Mouse (Mus musculus): Measurements from ENCODE around the gene Arhgap9. TPM values are rescaled to one million over a fixed set of nuclear protein-coding genes. Genes with fewer than 3 reads are reported as not detected.

Arhgap9 gene
- total and polyA plus RNA-seq, 2 experiments from 2014 or later, result 0.52 to 0.81 TPM

DNA sequence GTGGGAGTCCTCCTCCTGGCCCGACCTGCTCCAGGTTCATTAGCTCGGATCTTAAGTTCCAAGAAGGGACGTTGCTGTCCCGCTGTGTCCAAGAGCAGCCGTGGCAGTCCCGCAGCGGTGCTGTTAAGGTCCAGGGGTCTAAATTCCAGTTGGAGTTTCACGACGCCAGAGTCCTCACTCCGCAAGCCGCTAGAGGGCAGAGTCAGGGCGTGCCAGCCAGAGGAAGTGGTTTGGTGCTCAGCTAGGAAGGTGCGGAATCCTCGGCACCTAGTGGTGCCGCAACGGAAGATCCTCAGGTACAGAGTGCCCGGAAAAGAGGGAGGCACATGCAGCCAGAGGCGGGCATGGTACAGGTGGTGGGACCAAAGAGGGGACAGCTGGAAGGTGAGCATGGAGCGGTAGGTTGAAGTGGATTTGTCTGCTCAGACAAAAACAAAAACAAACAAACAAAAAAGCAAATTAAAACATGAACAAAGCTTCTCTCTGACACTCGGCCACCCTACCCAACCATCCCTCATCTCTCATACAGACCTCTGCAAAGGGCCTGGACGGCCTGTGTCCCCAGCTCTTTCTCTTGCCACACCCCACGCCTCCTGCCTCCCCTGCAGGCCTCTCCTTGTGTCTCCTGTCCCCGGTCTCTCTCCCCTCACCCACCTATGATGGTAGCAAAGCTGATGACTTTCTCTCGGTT lies 29.0 kb downstream of the Arhgap9 start:
- peak; percentile 64 for DNase-seq
- Histone ChIP-seq H3K9me3 (ENCODE audit: low read length) (no peaks in the 10 kb centered on the region), H3K4me1 (ENCODE audit: insufficient read depth) (no peaks in the 10 kb centered on the region), H3K4me2 (ENCODE audit: low read depth) (peak overlapping the region; percentile 36), H3K4me3 (ENCODE audit: low read depth, low read length) (peak overlapping the region; percentile 19), H3K27me3 (ENCODE audit: insufficient read depth, low read length) (no peaks in the 10 kb centered on the region), H3K27ac (ENCODE audit: low read depth, low read length) (no peak overlapping the region), H3K36me3 (ENCODE audit: insufficient read depth) (no peaks in the 10 kb centered on the region), H3K9ac (no peak overlapping the region)
- peak; percentile 76 for ATAC-seq
- WGBS, result 16% methylated on average over 24 of the region's 24 CpGs
- TF ChIP-seq CTCF (IDR thresholded peaks at IDR 0.05; ENCODE audit: low read depth), result peak; percentile 82

DNA sequence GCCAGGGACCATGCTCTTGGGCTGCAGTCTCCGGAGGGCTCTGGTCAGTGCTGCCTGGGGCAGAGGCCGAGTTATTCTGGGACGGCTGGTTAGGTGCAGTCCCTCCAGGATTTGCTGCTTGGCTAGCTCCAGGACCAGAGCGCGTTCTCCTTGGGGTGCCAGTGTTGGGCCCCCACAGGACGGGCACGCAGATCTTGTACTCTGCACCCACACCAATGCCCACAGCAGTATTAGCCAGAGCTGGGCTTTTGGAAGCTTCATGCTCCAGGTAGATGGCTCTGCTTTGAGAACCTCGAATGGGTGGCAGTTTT lies 29.5 kb downstream of the Arhgap9 start:
- Histone ChIP-seq H3K4me3 (ENCODE audit: low read depth, low read length) (no peak overlapping the region), H3K27me3 (ENCODE audit: insufficient read depth, low read length) (no peaks in the 10 kb centered on the region), H3K27ac (ENCODE audit: low read depth, low read length) (no peak overlapping the region), H3K9me3 (ENCODE audit: low read length) (no peaks in the 10 kb centered on the region), H3K9ac (no peak overlapping the region), H3K36me3 (ENCODE audit: insufficient read depth) (no peaks in the 10 kb centered on the region), H3K4me1 (ENCODE audit: insufficient read depth) (no peaks in the 10 kb centered on the region), H3K4me2 (ENCODE audit: low read depth) (0 out of 2 replicates have a peak overlapping the region, but pooled peaks have one; percentile 36)
- no peak for TF ChIP-seq CTCF (IDR thresholded peaks at IDR 0.05; ENCODE audit: low read depth)
- DNase-seq, result no peak
- ATAC-seq, result no peak
- 90% methylated on average over 8 of the region's 8 CpGs for WGBS

DNA sequence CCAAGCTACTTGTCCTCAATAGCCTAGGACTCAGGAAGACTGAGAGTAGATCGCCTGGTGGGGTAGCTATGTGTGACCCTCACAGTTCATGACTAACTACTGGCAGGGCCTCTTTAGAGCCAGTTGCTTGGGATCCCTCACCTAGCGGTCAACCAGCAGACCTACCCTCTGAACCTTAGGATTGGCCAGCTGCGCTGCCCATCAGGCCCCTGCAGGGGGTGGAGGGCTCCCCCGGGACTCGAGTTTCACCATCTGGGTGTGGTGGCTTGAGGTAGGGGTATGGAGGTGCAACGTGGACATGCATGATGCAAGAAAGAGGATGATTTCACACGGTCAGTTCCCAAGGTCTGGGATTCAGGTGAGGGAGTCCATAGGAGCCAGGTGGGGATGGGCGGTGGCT lies 30.0 kb downstream of the Arhgap9 start:
- Histone ChIP-seq H3K9me3 (ENCODE audit: low read length) (no peaks in the 10 kb centered on the region), H3K27me3 (ENCODE audit: insufficient read depth, low read length) (no peaks in the 10 kb centered on the region), H3K4me1 (ENCODE audit: insufficient read depth) (no peaks in the 10 kb centered on the region), H3K36me3 (ENCODE audit: insufficient read depth) (no peaks in the 10 kb centered on the region), H3K4me3 (ENCODE audit: low read depth, low read length) (no peak overlapping the region), H3K4me2 (ENCODE audit: low read depth) (no peak overlapping the region), H3K27ac (ENCODE audit: low read depth, low read length) (no peak overlapping the region), H3K9ac (no peak overlapping the region)
- ATAC-seq (no peak), DNase-seq (no peak)
- WGBS, result 81% methylated on average over 8 of the region's 8 CpGs
- no peak for TF ChIP-seq CTCF (IDR thresholded peaks at IDR 0.05; ENCODE audit: low read depth)

DNA sequence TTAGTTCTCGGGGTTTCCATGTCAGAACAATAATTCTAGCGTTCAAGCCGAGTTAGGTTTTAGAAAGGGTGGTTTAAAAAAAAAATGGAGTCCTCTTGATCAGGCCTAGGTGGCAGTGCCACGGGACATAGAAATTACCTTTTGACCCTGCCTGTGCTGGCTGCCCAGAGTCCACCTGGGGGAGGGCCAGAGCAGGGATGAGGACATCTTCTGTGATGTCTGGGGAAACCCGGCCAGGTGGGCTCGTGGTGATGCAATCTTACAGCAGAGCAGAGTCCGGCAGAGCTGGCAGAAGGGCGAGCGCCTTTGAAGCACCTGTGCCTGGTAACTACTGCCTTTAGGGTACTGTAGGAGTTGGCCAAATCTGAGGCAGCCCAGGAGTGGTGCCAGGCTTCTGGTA lies 30.4 kb downstream of the Arhgap9 start:
- WGBS, result 90% methylated on average over 9 of the region's 9 CpGs
- no peaks in the 10 kb centered on the region for H3K27me3 ChIP-seq (ENCODE audit: insufficient read depth, low read length)
- no peak overlapping the region for H3K27ac ChIP-seq (ENCODE audit: low read depth, low read length)
- H3K4me2 ChIP-seq (ENCODE audit: low read depth), result no peak overlapping the region
- ATAC-seq (no peak), DNase-seq (no peak)
- H3K9me3 ChIP-seq (ENCODE audit: low read length), result no peaks in the 10 kb centered on the region
- no peaks in the 10 kb centered on the region for H3K4me1 ChIP-seq (ENCODE audit: insufficient read depth)
- no peak for TF ChIP-seq CTCF (IDR thresholded peaks at IDR 0.05; ENCODE audit: low read depth)
- H3K9ac ChIP-seq, result no peak overlapping the region
- H3K36me3 ChIP-seq (ENCODE audit: insufficient read depth), result no peaks in the 10 kb centered on the region
- H3K4me3 ChIP-seq (ENCODE audit: low read depth, low read length), result no peak overlapping the region

DNA sequence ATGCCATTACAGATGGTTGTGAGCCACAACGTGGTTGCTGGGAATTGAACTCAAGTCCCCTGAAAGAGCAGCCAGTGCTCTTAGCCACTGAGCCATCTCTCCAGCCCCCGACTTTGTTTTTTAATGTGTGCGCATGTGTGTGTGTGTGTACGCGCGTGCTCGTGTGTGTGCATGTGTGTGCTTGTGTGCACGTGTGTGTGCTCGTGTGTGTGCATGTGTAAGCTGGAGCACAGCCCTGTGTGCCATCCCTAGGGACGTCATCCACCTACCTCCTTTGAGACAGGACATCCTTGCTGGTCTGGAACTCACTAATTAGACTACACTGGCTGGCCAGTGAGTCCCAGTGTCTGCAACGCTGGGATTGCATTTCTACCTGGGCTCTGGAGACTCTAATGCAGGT lies 31.0 kb downstream of the Arhgap9 start:
- 92% methylated on average over 11 of the region's 11 CpGs for WGBS

DNA sequence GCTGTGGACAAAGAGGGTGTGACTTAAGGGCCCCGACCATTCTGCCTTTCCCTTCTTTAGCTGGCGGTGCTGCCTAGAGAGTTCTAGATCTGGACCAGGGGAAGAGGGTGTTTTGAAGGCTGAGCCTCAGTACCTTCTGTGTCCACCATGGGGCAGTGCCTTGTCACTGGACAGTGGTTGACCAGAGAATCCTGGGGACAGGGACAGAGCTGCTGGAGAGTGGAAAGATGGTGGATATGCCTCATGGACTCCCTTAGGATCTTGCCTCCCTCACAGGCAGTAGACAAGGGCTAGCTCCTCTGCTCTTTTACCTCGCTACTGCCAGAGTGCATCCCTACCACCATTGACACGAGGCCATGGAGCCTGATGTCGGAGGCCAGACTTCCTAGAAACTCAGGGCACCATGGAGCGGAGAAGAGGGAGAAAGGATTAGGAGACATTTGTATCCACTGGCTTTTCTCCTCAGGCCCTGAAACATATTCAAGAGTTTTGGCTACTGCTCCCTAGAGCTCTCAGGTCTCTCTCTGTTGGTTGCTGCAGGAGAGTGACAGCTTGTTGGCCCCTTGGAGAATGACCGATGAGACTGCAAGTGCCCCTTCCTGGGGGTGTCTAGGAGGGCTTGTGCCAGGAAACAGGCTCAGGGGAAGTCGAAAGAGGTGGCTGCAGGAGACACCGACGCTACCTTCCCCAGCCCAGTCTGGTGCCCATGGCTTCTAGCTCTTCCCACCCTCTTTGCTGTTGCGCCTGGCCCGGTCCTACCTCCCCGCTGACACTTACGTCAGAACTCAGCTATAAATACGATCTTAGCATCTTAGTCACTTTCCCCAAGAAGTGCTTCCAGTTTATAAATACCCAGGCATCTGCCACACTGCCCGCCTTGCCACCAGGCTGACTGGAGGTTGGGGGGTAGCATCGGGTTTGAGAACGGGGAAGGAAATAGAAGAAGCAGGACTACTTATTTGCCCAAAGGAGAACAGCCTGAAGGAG lies 32.4 kb downstream of the Arhgap9 start, which contains the start of gene Inhbe:
Gene Inhbe (minus strand): TSS at position 503 of the 987 bp plus-strand sequence.
- H3K36me3 ChIP-seq (ENCODE audit: insufficient read depth), result no peaks in the 10 kb centered on the region
- H3K27ac ChIP-seq (ENCODE audit: low read depth, low read length), result peak within 1 kb of the TSS; percentile 45; the same call in 1 of the 2 replicates
- no peak within 1 kb of the TSS for H3K9ac ChIP-seq
- no peaks in the 10 kb centered on the region for H3K9me3 ChIP-seq (ENCODE audit: low read length)
- DNase-seq, result peak; percentile 56
- peak; percentile 36; the same call in 1 of the 2 replicates for TF ChIP-seq CTCF (IDR thresholded peaks at IDR 0.05; ENCODE audit: low read depth)
- peak; percentile 75 for ATAC-seq
- no peak within 1 kb of the TSS for H3K4me2 ChIP-seq (ENCODE audit: low read depth)
- WGBS, result 83% methylated on average over 18 of the region's 18 CpGs
- H3K4me1 ChIP-seq (ENCODE audit: insufficient read depth), result no peaks in the 10 kb centered on the region
- no peak within 1 kb of the TSS for H3K4me3 ChIP-seq (ENCODE audit: low read depth, low read length)
- 0 out of 2 replicates have a peak, but pooled peaks cover under 1% of the 10 kb centered on the region for H3K27me3 ChIP-seq (ENCODE audit: insufficient read depth, low read length)

More for the DNA sequence above, 31.0 kb downstream of the Arhgap9 start:
- no peak for ATAC-seq
- no peak for TF ChIP-seq CTCF (IDR thresholded peaks at IDR 0.05; ENCODE audit: low read depth)
- no peaks in the 10 kb centered on the region for H3K4me1 ChIP-seq (ENCODE audit: insufficient read depth)
- no peak overlapping the region for H3K9ac ChIP-seq
- H3K27me3 ChIP-seq (ENCODE audit: insufficient read depth, low read length), result no peaks in the 10 kb centered on the region
- H3K4me2 ChIP-seq (ENCODE audit: low read depth), result no peak overlapping the region
- no peaks in the 10 kb centered on the region for H3K9me3 ChIP-seq (ENCODE audit: low read length)
- no peak overlapping the region for H3K4me3 ChIP-seq (ENCODE audit: low read depth, low read length)
- no peak for DNase-seq
- no peaks in the 10 kb centered on the region for H3K36me3 ChIP-seq (ENCODE audit: insufficient read depth)
- no peak overlapping the region for H3K27ac ChIP-seq (ENCODE audit: low read depth, low read length)

DNA sequence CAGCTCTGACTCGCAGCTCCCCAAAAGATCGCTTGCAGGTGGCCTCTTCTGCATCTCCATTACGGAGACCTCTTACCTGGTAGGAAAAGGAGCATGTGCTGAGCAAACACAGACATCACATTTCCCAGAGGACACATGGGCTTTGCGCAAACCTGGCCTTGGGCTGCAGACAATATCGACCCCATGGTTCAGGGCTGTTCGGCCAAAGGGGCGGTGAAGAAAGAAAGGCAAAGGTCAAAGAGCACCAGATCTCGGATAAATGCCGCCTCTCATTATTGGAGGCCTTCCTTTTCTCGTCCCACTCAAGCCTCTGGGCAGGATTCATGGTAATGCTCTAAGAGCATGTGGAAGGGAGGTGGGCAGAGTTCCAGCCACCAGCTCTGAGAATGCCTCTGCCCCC lies 33.6 kb downstream of the Arhgap9 start:
- H3K4me1 ChIP-seq (ENCODE audit: insufficient read depth), result no peaks in the 10 kb centered on the region
- no peaks in the 10 kb centered on the region for H3K36me3 ChIP-seq (ENCODE audit: insufficient read depth)
- 72% methylated on average over 10 of the region's 10 CpGs for WGBS
- H3K27ac ChIP-seq (ENCODE audit: low read depth, low read length), result peak overlapping the region; percentile 45; the same call in 1 of the 2 replicates
- TF ChIP-seq CTCF (IDR thresholded peaks at IDR 0.05; ENCODE audit: low read depth), result no peak
- H3K4me3 ChIP-seq (ENCODE audit: low read depth, low read length), result no peak overlapping the region
- DNase-seq, result no peak
- no peak overlapping the region for H3K4me2 ChIP-seq (ENCODE audit: low read depth)
- H3K27me3 ChIP-seq (ENCODE audit: insufficient read depth, low read length), result 0 out of 2 replicates have a peak, but pooled peaks cover 3% of the 10 kb centered on the region
- no peaks in the 10 kb centered on the region for H3K9me3 ChIP-seq (ENCODE audit: low read length)
- no peak overlapping the region for H3K9ac ChIP-seq
- no peak for ATAC-seq

Data from forebrain, postnatal 0 days (tissue).